ENCODE assay signal across 8 mouse cellular contexts in the genomic region with DNA sequence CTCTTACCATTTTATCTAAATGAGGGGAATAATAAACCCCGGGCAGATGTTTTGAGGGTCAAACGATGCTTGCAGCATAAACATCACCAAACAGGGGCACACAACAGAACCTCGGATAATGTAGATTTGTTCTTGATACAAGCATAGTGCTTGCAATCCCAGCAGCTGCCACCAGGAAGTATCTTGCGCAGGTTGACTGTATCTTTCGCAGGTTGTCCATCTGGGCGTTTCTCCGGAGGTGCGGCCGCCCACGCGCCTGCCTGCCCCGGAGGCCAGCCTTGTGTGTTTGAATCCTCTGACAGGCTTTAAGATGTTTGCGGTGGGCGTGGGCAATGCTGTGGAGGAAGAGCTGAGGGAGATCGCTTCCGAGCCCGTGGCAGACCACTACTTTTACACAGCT. TPM values are rescaled to one million over a fixed set of nuclear protein-coding genes. Genes with fewer than 3 reads are reported as not detected.
A peak's percentile ranks its signal among the peaks of the same experiment; 100 is the strongest.
DNase-seq lines count a peak whose midpoint lies in the region; ATAC-seq lines count a peak whose summit lies in the region.

No protein-coding gene starts in this region.

- H3K27ac ChIP-seq in hindbrain, embryonic 10.5 days = no peak overlapping the region
- H3K27ac ChIP-seq in hindbrain, embryonic 14.5 days = no peak overlapping the region
- H3K27ac ChIP-seq in forebrain, embryonic 13.5 days = no peak overlapping the region

- peaks cover 9% of the 10 kb centered on the region for H3K4me1 ChIP-seq in hindbrain, embryonic 10.5 days (replicated peaks)
- no peaks in the 10 kb centered on the region for H3K4me1 ChIP-seq in hindbrain, embryonic 14.5 days (replicated peaks; ENCODE audit: control insufficient read depth, insufficient read depth, low read length)
- H3K4me1 ChIP-seq in forebrain, embryonic 13.5 days = peaks cover 8% of the 10 kb centered on the region

- 48% methylated on average over 17 of the region's 17 CpGs for WGBS in hindbrain, embryonic 10.5 days
- 57% methylated on average over 17 of the region's 17 CpGs for WGBS in hindbrain, embryonic 14.5 days
- 45% methylated on average over 17 of the region's 17 CpGs for WGBS in forebrain, embryonic 13.5 days

- no peaks in the 10 kb centered on the region for H3K36me3 ChIP-seq in hindbrain, embryonic 10.5 days
- no peaks in the 10 kb centered on the region for H3K36me3 ChIP-seq in hindbrain, embryonic 14.5 days (replicated peaks; ENCODE audit: control insufficient read depth, insufficient read depth)
- no peaks in the 10 kb centered on the region for H3K36me3 ChIP-seq in forebrain, embryonic 13.5 days (ENCODE audit: poor library complexity, severe bottlenecking)

- no peaks in the 10 kb centered on the region; the same call in 1 of the 2 replicates for H3K27me3 ChIP-seq in hindbrain, embryonic 10.5 days (ENCODE audit: insufficient read depth, poor library complexity, severe bottlenecking)
- H3K27me3 ChIP-seq in hindbrain, embryonic 14.5 days (ENCODE audit: control insufficient read depth, insufficient read depth, low read length) = no peaks in the 10 kb centered on the region
- H3K27me3 ChIP-seq in forebrain, embryonic 13.5 days = peaks cover 3% of the 10 kb centered on the region; the same call in 1 of the 2 replicates

- DNase-seq in hindbrain, embryonic 10.5 days (ENCODE audit: low spot score) = peak; percentile 25
- DNase-seq in hindbrain, embryonic 14.5 days (ENCODE audit: low spot score) = no peak
- peak; percentile 16 to 21 for DNase-seq in urinary bladder, postnatal 36 days (ENCODE audit: low spot score in 2 of 2)
- no peak for DNase-seq in urinary bladder, postnatal 4 days (ENCODE audit: low spot score in 2 of 2)
- peak; percentile 34 to 54 for DNase-seq in natural killer cell, adult 2 months (ENCODE audit: low spot score in 2 of 2)
- DNase-seq in layer of hippocampus, adult 8-10 months (ENCODE audit: low spot score in 2 of 2) = no peak

- no peak for ATAC-seq in hindbrain, embryonic 14.5 days (ENCODE audit: low FRiP score)
- peak; percentile 63 for ATAC-seq in inflammation-experienced regulatory T-cells, adult 6 months
- ATAC-seq in forebrain, embryonic 13.5 days = no peak

- no peak overlapping the region for H3K4me2 ChIP-seq in hindbrain, embryonic 14.5 days (replicated peaks)
- no peak overlapping the region for H3K4me2 ChIP-seq in forebrain, embryonic 13.5 days

- H3K9ac ChIP-seq in hindbrain, embryonic 14.5 days = no peak overlapping the region
- H3K9ac ChIP-seq in forebrain, embryonic 13.5 days = no peak overlapping the region

- no peaks in the 10 kb centered on the region for H3K9me3 ChIP-seq in hindbrain, embryonic 10.5 days
- H3K9me3 ChIP-seq in hindbrain, embryonic 14.5 days (ENCODE audit: control insufficient read depth, low read length) = no peaks in the 10 kb centered on the region
- H3K9me3 ChIP-seq in forebrain, embryonic 13.5 days (replicated peaks) = no peaks in the 10 kb centered on the region

- H3K4me3 ChIP-seq in hindbrain, embryonic 10.5 days = no peak overlapping the region
- H3K4me3 ChIP-seq in hindbrain, embryonic 14.5 days (replicated peaks; ENCODE audit: low read length) = no peak overlapping the region
- no peak overlapping the region for H3K4me3 ChIP-seq in forebrain, embryonic 13.5 days

RNA-seq across cellular contexts. Expression of gene Matn1, which starts 8.3 kb away (rescaled TPM):
- 0.17 TPM in 1 of 2 replicates, not detected in the other for polyA plus RNA-seq in hindbrain, embryonic 10.5 days (2016; fragmentation: Nextera tagmentation; extraction: Ambion mirVana)
- 0.43 TPM in 1 of 2 replicates, not detected in the other for polyA plus RNA-seq in hindbrain, embryonic 14.5 days (2014; fragmentation: Nextera tagmentation; extraction: Ambion mirVana)
- polyA plus RNA-seq in inflammation-experienced regulatory T-cells, adult 6 months (2017; shearing (Covaris generic)) = not detected
- 1 to 10 TPM in 2 of 4 experiments, under 1 TPM in 2; 0.69 to 1.2 (median 0.91) TPM for total RNA-seq in layer of hippocampus, adult 8-10 months (2022)
- not detected in 2 replicates for polyA plus RNA-seq in forebrain, embryonic 13.5 days (2015; fragmentation: Nextera tagmentation; extraction: Ambion mirVana)

RNA-seq across cellular contexts. Expression of gene Laptm5, which starts 39.6 kb away (rescaled TPM):
- 21.3 and 25.9 TPM in 2 replicates for polyA plus RNA-seq in hindbrain, embryonic 10.5 days (2016; fragmentation: Nextera tagmentation; extraction: Ambion mirVana)
- polyA plus RNA-seq in hindbrain, embryonic 14.5 days (2014; fragmentation: Nextera tagmentation; extraction: Ambion mirVana) = 35.2 and 37.4 TPM in 2 replicates
- 1,000 to 10,000 TPM; 1,760 to 2,043 (median 1,985) TPM for polyA plus RNA-seq in inflammation-experienced regulatory T-cells, adult 6 months (2017; shearing (Covaris generic))
- 100 to 1,000 TPM in 2 of 4 experiments, 10 to 100 TPM in 2; 31.4 to 224 (median 109) TPM for total RNA-seq in layer of hippocampus, adult 8-10 months (2022)
- polyA plus RNA-seq in forebrain, embryonic 13.5 days (2015; fragmentation: Nextera tagmentation; extraction: Ambion mirVana) = 15.5 and 16.7 TPM in 2 replicates

Comparison
In these comparisons a context has a peak if more than half of its experiments do, and no peak if none do; other contexts are left out.
1. DNase-seq: peak in hindbrain, embryonic 10.5 days (single experiment), urinary bladder, postnatal 36 days (2 of 2) and natural killer cell, adult 2 months (2 of 2); none in hindbrain, embryonic 14.5 days (single experiment), urinary bladder, postnatal 4 days (0 of 2) and layer of hippocampus, adult 8-10 months (0 of 2).
2. RNA of gene Laptm5, which starts 39.6 kb away (polyA plus RNA-seq): 1,760 to 2,043 TPM in inflammation-experienced regulatory T-cells, adult 6 months; 35.2 to 37.4 TPM in hindbrain, embryonic 14.5 days, 21.3 to 25.9 TPM in hindbrain, embryonic 10.5 days and 15.5 to 16.7 TPM in forebrain, embryonic 13.5 days; every median in the first group is over 10 times any median in the second.